Mouse (Mus musculus): ENCODE measurements at regions not wholly inside any gene's neighbourhood (a gene's known extent, or its start where the extent isn't known, plus 50 kb on each side); places are given as distances from the start of the nearest gene placed in this dataset.

- no peak overlapping the region for H3K4me3 ChIP-seq (replicated peaks; ENCODE audit: low read depth, low read length)
- no peak overlapping the region for H3K27ac ChIP-seq
- no peaks in the 10 kb centered on the region; the same call in 1 of the 2 replicates for H3K4me1 ChIP-seq (replicated peaks; ENCODE audit: insufficient read depth, low read length)
- ATAC-seq (replicated peaks; ENCODE audit: low FRiP score, low read depth) (no peak), DNase-seq (ENCODE audit: low spot score) (no peak)
- no peak overlapping the region for H3K9ac ChIP-seq (ENCODE audit: low read depth, low read length)
- H3K36me3 ChIP-seq (ENCODE audit: insufficient read depth, low read length) = no peaks in the 10 kb centered on the region
- TF ChIP-seq CTCF (IDR thresholded peaks at IDR 0.05; ENCODE audit: low read depth) = no peak
- 73% methylated on average over 5 of the region's 5 CpGs for WGBS
- H3K27me3 ChIP-seq (ENCODE audit: insufficient read depth, low read length) = no peaks in the 10 kb centered on the region
- no peak overlapping the region for H3K4me2 ChIP-seq (ENCODE audit: low read length)
- H3K9me3 ChIP-seq (replicated peaks; ENCODE audit: low read length) = no peaks in the 10 kb centered on the region
Measured at GRCm38 (mm10) chr13:44583614-44584013, 145.7 kb upstream of the Jarid2 start.

GRCm38 (mm10) chr13:44584151-44584550, 145.1 kb upstream of the Jarid2 start:
- Histone ChIP-seq H3K9me3 (replicated peaks; ENCODE audit: low read length) (no peaks in the 10 kb centered on the region), H3K36me3 (ENCODE audit: insufficient read depth, low read length) (no peaks in the 10 kb centered on the region), H3K4me3 (replicated peaks; ENCODE audit: low read depth, low read length) (no peak overlapping the region), H3K4me1 (replicated peaks; ENCODE audit: insufficient read depth, low read length) (no peaks in the 10 kb centered on the region; the same call in 1 of the 2 replicates), H3K9ac (ENCODE audit: low read depth, low read length) (no peak overlapping the region), H3K27me3 (ENCODE audit: insufficient read depth, low read length) (no peaks in the 10 kb centered on the region), H3K4me2 (ENCODE audit: low read length) (no peak overlapping the region), H3K27ac (no peak overlapping the region)
- ATAC-seq (replicated peaks; ENCODE audit: low FRiP score, low read depth) (no peak), DNase-seq (ENCODE audit: low spot score) (no peak)
- WGBS = 40% methylated on average over 8 of the region's 8 CpGs
- TF ChIP-seq CTCF (IDR thresholded peaks at IDR 0.05; ENCODE audit: low read depth) = no peak

DNA sequence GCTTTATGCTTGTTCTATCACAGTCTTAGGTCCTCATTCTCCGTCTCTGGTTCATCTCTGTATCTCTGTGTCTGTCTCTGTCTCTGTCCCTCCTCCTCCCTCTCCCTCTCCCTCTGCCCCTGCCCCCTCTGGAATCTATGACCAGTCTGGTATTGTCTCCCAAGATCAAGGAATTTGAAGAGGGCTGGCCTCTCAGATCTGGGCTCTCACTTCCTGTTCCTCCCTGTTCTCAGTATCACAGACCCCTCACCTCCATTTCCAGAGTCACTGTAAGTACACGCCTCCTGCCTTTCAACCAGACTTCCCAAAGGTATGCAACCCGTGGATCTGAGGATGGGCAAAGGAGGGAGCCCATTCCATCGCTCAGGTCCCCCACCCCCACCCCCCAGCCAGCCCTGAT, 144.7 kb upstream of the Jarid2 start:
- no peak overlapping the region for H3K27ac ChIP-seq
- no peak for TF ChIP-seq CTCF (IDR thresholded peaks at IDR 0.05; ENCODE audit: low read depth)
- H3K9me3 ChIP-seq (replicated peaks; ENCODE audit: low read length) = no peaks in the 10 kb centered on the region
- H3K4me1 ChIP-seq (replicated peaks; ENCODE audit: insufficient read depth, low read length) = no peaks in the 10 kb centered on the region; the same call in 1 of the 2 replicates
- no peak for DNase-seq (ENCODE audit: low spot score)
- no peak overlapping the region for H3K4me2 ChIP-seq (ENCODE audit: low read length)
- no peak overlapping the region for H3K4me3 ChIP-seq (replicated peaks; ENCODE audit: low read depth, low read length)
- H3K9ac ChIP-seq (ENCODE audit: low read depth, low read length) = no peak overlapping the region
- no peaks in the 10 kb centered on the region for H3K36me3 ChIP-seq (ENCODE audit: insufficient read depth, low read length)
- H3K27me3 ChIP-seq (ENCODE audit: insufficient read depth, low read length) = no peaks in the 10 kb centered on the region
- WGBS = 63% methylated on average over 4 of the region's 4 CpGs
- no peak for ATAC-seq (replicated peaks; ENCODE audit: low FRiP score, low read depth)

- no peaks in the 10 kb centered on the region for H3K27me3 ChIP-seq (ENCODE audit: insufficient read depth, low read length)
- H3K9me3 ChIP-seq (replicated peaks; ENCODE audit: low read length) = no peaks in the 10 kb centered on the region
- DNase-seq (ENCODE audit: low spot score) = no peak
- no peaks in the 10 kb centered on the region; the same call in 1 of the 2 replicates for H3K4me1 ChIP-seq (replicated peaks; ENCODE audit: insufficient read depth, low read length)
- H3K4me2 ChIP-seq (ENCODE audit: low read length) = no peak overlapping the region
- TF ChIP-seq CTCF (IDR thresholded peaks at IDR 0.05; ENCODE audit: low read depth) = no peak
- no peak overlapping the region for H3K4me3 ChIP-seq (replicated peaks; ENCODE audit: low read depth, low read length)
- ATAC-seq (replicated peaks; ENCODE audit: low FRiP score, low read depth) = no peak
- WGBS = 58% methylated on average over 4 of the region's 4 CpGs
- H3K9ac ChIP-seq (ENCODE audit: low read depth, low read length) = no peak overlapping the region
- no peak overlapping the region for H3K27ac ChIP-seq
- H3K36me3 ChIP-seq (ENCODE audit: insufficient read depth, low read length) = no peaks in the 10 kb centered on the region
Measured at GRCm38 (mm10) chr13:44587846-44588245, 141.4 kb upstream of the Jarid2 start.

- Histone ChIP-seq H3K27ac (no peak overlapping the region), H3K4me3 (replicated peaks; ENCODE audit: low read depth, low read length) (no peak overlapping the region), H3K4me2 (ENCODE audit: low read length) (no peak overlapping the region), H3K4me1 (replicated peaks; ENCODE audit: insufficient read depth, low read length) (no peaks in the 10 kb centered on the region), H3K27me3 (ENCODE audit: insufficient read depth, low read length) (no peaks in the 10 kb centered on the region), H3K9ac (ENCODE audit: low read depth, low read length) (no peak overlapping the region), H3K36me3 (ENCODE audit: insufficient read depth, low read length) (no peaks in the 10 kb centered on the region), H3K9me3 (replicated peaks; ENCODE audit: low read length) (no peaks in the 10 kb centered on the region)
- DNase-seq (ENCODE audit: low spot score) (no peak), ATAC-seq (replicated peaks; ENCODE audit: low FRiP score, low read depth) (no peak)
- 89% methylated on average over 5 of the region's 5 CpGs for WGBS
- no peak for TF ChIP-seq CTCF (IDR thresholded peaks at IDR 0.05; ENCODE audit: low read depth)
Measured at GRCm38 (mm10) chr13:44594645-44595044, 134.6 kb upstream of the Jarid2 start.

DNA sequence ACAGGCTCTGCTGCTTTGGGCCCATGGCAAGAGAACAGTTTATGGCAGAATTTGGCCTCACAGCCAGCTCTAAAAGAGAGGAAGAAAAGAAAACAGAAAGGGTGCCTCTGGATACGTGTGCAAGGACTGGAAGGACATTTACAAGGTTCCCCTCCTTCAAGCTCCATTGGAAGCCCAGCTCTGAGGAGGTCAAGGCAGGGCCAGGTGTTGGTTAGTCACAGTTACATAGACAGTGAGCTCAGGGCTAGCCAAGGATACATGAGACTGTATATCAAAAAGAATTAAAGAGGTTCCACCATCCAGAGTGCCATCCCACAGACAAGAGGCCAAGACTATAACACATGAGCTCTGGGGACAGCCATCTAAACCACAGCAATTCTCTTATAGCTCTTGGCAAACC, 131.6 kb upstream of the Jarid2 start:
- DNase-seq (ENCODE audit: low spot score) (no peak), ATAC-seq (replicated peaks; ENCODE audit: low FRiP score, low read depth) (no peak)
- H3K36me3 ChIP-seq (ENCODE audit: insufficient read depth, low read length) = no peaks in the 10 kb centered on the region
- WGBS = 38% methylated on average over 1 of the region's 1 CpGs
- TF ChIP-seq CTCF (IDR thresholded peaks at IDR 0.05; ENCODE audit: low read depth) = no peak
- no peak overlapping the region for H3K4me3 ChIP-seq (replicated peaks; ENCODE audit: low read depth, low read length)
- H3K27ac ChIP-seq = no peak overlapping the region
- no peak overlapping the region for H3K9ac ChIP-seq (ENCODE audit: low read depth, low read length)
- H3K4me1 ChIP-seq (replicated peaks; ENCODE audit: insufficient read depth, low read length) = peaks cover 4% of the 10 kb centered on the region; the same call in 1 of the 2 replicates
- H3K4me2 ChIP-seq (ENCODE audit: low read length) = no peak overlapping the region
- H3K9me3 ChIP-seq (replicated peaks; ENCODE audit: low read length) = no peaks in the 10 kb centered on the region
- no peaks in the 10 kb centered on the region for H3K27me3 ChIP-seq (ENCODE audit: insufficient read depth, low read length)

DNA sequence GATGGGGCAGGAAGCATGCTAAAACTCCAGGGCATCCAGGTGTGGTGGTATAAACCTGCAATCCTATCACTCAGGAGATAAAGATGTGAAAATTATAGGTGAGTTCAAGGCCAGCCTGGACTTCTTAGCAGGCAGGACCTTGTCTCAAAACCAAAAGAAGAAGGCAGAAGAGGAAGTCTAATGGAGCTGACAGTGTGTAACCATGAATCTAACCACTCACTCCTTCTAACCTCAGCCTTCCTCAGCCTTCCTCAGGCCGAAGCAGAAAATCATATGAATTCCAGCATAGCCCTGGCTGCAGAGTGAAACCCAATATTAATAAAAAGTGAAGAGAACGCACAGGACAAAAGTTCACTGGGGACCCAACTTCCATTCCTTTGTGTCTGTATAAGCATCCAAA, 128.2 kb upstream of the Jarid2 start:
- H3K27ac ChIP-seq = no peak overlapping the region
- H3K4me1 ChIP-seq (replicated peaks; ENCODE audit: insufficient read depth, low read length) = peaks cover 4% of the 10 kb centered on the region; the same call in 1 of the 2 replicates
- no peak overlapping the region for H3K9ac ChIP-seq (ENCODE audit: low read depth, low read length)
- no peak overlapping the region for H3K4me2 ChIP-seq (ENCODE audit: low read length)
- H3K4me3 ChIP-seq (replicated peaks; ENCODE audit: low read depth, low read length) = no peak overlapping the region
- no peaks in the 10 kb centered on the region for H3K9me3 ChIP-seq (replicated peaks; ENCODE audit: low read length)
- ATAC-seq (replicated peaks; ENCODE audit: low FRiP score, low read depth) (no peak), DNase-seq (ENCODE audit: low spot score) (no peak)
- H3K27me3 ChIP-seq (ENCODE audit: insufficient read depth, low read length) = no peaks in the 10 kb centered on the region
- no peak for TF ChIP-seq CTCF (IDR thresholded peaks at IDR 0.05; ENCODE audit: low read depth)
- 90% methylated on average over 2 of the region's 2 CpGs for WGBS
- H3K36me3 ChIP-seq (ENCODE audit: insufficient read depth, low read length) = no peaks in the 10 kb centered on the region

Measured in kidney, postnatal 0 days (tissue).